Mouse (Mus musculus) neural tube, embryonic 11.5 days (tissue): ENCODE measurements around the gene Flt3l. TPM values are rescaled to one million over a fixed set of nuclear protein-coding genes. Genes with fewer than 3 reads are reported as not detected.

ENCODE experiments used
- ATAC-seq: fragments of 200-750 bp; cut with Nextera tagmentation; 2 replicates; pipeline ENCODE4 v1.8.0; 2017; ENCODE audit warnings: moderate number of reproducible peaks, mild to moderate bottlenecking, moderate TSS enrichment, moderate library complexity; ENCODE audit not compliant: insufficient read depth, low FRiP score, low TSS enrichment
- DNase-seq: peaks from one replicate; pipeline ENCODE4 v3.0.0-alpha.2; 2015; ENCODE audit warnings: low spot score
- H3K27ac ChIP-seq: fragments of 300-500 bp; sonication (generic); 2 replicates; pipeline ENCODE4 v1.5.1; 2014; ENCODE audit warnings: low read depth, mild to moderate bottlenecking, low read length
- H3K27me3 ChIP-seq: fragments of 300-500 bp; sonication (generic); 2 replicates; pipeline ENCODE4 v1.6.1; 2014; ENCODE audit warnings: mild to moderate bottlenecking, low read length, mixed read lengths; ENCODE audit not compliant: control insufficient read depth, insufficient read depth
- H3K36me3 ChIP-seq: fragments of 300-500 bp; sonication (generic); 2 replicates; pipeline ENCODE4 v1.6.1; 2014; ENCODE audit warnings: mild to moderate bottlenecking, low read length, moderate library complexity, mixed read lengths; ENCODE audit not compliant: control insufficient read depth, insufficient read depth
- H3K4me1 ChIP-seq: fragments of 300-500 bp; sonication (generic); 2 replicates; pipeline ENCODE4 v1.6.1; 2014; ENCODE audit warnings: low read length, mixed read lengths; ENCODE audit not compliant: control insufficient read depth, insufficient read depth
- H3K4me2 ChIP-seq: fragments of 300-500 bp; sonication (generic); 2 replicates; pipeline ENCODE4 v1.6.1; 2014; ENCODE audit warnings: low read depth, mild to moderate bottlenecking, moderate library complexity
- H3K4me3 ChIP-seq: fragments of 300-500 bp; sonication (generic); 2 replicates; pipeline ENCODE4 v1.5.1; 2014; ENCODE audit warnings: low read depth, low read length
- H3K9ac ChIP-seq: fragments of 300-500 bp; sonication (generic); 2 replicates; pipeline ENCODE4 v1.6.1; 2014; ENCODE audit warnings: mild to moderate bottlenecking, low read length
- H3K9me3 ChIP-seq: fragments of 300-500 bp; sonication (generic); 2 replicates; pipeline ENCODE4 v1.6.1; 2016; ENCODE audit warnings: low read length; ENCODE audit not compliant: control insufficient read depth
- WGBS: fragments of 180-500 bp; shearing (Covaris S2); extraction: QIAGEN DNeasy Blood & Tissue Kit; methylation state at CpG from one replicate; pipeline ENCODE4 v1.1.7; 2014; 5-methylcytosine and 5-hydroxymethylcytosine counted together
- polyA plus RNA-seq: library from polyadenylated mRNA; unstranded; fragments of >200 nt; fragmentation: Nextera tagmentation; extraction: Ambion mirVana; gene quantifications from 2 replicates; pipeline ENCODE4 v1.2.1, GENCODE M21; 2014

Flt3l gene
- polyA plus RNA-seq, 1 experiment from 2014 or later: 0.76 TPM

DNA sequence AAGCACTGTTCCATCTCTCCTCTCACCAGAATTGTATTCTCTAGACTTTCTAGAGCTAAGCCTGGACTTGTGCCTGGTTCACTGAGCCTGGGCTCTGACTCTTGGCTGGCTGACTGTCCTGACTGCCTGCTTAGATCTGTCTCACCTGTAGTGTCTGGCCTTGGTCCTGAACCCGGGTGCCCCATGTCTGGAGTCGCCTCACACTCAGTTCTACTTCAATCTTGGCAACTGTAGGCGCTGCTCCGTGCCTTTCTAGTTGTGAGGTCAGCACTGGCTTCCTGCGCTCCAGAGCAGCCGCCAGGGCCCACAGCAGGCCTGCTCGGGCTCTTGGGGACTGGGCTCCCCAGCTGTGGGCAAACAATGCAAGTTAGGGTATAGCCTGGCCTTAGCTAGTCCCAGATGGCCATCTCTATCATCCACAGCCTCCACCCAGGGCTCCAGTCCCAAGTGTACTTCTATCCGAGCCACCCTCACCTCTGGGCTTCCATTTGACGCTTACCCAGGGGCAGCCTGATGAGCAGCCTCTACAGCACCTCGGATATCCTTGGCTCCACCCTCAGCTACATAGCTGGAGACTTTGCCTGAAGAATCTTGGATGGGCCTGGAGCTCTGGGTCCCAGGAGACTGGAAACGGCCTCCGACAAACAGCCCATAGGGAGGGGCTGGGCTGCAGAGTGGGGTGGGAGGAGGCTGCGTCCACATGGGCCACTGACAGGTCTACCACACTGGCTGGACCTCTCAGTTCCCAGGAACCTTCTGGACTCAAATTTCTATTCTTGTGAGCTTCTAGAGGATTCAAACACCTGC is 8.3 kb upstream of the Flt3l start:
- H3K9me3 ChIP-seq: no peaks in the 10 kb centered on the region
- no peak overlapping the region for H3K4me2 ChIP-seq
- no peaks in the 10 kb centered on the region for H3K27me3 ChIP-seq
- no peak overlapping the region for H3K27ac ChIP-seq
- DNase-seq (no peak), ATAC-seq (no peak)
- H3K9ac ChIP-seq: no peak overlapping the region
- H3K4me1 ChIP-seq: no peaks in the 10 kb centered on the region
- WGBS: 92% methylated on average over 13 of the region's 13 CpGs
- no peak overlapping the region for H3K4me3 ChIP-seq
- H3K36me3 ChIP-seq: peaks cover 6% of the 10 kb centered on the region; the same call in 1 of the 2 replicates

DNA sequence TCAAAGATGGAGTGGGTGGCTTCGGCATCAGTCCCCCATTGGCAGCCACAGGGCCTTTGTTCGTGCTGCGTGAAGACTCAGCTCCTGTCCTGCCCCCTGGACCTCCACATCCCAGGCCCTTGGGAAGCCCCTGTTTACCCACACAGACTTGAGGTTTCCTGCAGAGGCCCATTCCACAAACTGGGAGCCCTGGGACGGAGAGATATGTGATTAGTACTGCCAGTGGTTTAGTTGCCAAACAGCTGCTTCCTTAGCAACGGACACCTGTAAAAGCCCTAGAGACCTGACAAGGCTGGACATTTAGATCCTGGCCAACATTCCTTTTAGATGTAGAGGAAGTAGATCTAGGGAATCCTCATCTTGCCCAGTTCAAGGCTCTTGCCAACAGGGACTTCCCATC is 5.7 kb upstream of the Flt3l start:
- Histone ChIP-seq H3K36me3 (peaks cover 4% of the 10 kb centered on the region; the same call in 1 of the 2 replicates), H3K4me3 (no peak overlapping the region), H3K9ac (no peak overlapping the region), H3K4me1 (no peaks in the 10 kb centered on the region), H3K27me3 (no peaks in the 10 kb centered on the region), H3K4me2 (no peak overlapping the region), H3K27ac (no peak overlapping the region), H3K9me3 (no peaks in the 10 kb centered on the region)
- DNase-seq (no peak), ATAC-seq (no peak)
- 89% methylated on average over 5 of the region's 5 CpGs for WGBS

DNA sequence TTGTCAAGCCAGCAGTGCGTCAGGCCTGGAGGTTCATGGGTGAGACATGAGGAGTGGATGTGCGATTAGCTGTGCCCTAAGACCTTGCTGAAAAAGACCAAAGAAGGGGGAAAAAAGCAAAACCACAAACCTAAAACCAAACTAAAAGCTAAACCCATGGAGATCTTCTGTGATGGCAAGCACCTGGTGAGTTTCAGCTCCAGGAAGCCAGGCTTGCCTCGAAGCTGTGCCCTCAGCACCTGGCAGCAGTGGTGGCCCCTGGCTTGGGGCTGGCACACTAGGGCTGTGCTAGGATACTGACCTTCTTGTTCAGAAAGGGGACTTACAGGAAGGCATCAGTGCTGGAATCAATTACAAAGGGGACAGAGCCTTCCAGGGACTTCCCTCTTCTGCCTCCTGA is 5.1 kb upstream of the Flt3l start:
- H3K4me2 ChIP-seq: no peak overlapping the region
- ATAC-seq (no peak), DNase-seq (no peak)
- peaks cover 4% of the 10 kb centered on the region; the same call in 1 of the 2 replicates for H3K36me3 ChIP-seq
- no peaks in the 10 kb centered on the region for H3K9me3 ChIP-seq
- H3K4me1 ChIP-seq: no peaks in the 10 kb centered on the region
- H3K4me3 ChIP-seq: no peak overlapping the region
- no peak overlapping the region for H3K9ac ChIP-seq
- no peaks in the 10 kb centered on the region for H3K27me3 ChIP-seq
- 92% methylated on average over 3 of the region's 3 CpGs for WGBS
- H3K27ac ChIP-seq: no peak overlapping the region

DNA sequence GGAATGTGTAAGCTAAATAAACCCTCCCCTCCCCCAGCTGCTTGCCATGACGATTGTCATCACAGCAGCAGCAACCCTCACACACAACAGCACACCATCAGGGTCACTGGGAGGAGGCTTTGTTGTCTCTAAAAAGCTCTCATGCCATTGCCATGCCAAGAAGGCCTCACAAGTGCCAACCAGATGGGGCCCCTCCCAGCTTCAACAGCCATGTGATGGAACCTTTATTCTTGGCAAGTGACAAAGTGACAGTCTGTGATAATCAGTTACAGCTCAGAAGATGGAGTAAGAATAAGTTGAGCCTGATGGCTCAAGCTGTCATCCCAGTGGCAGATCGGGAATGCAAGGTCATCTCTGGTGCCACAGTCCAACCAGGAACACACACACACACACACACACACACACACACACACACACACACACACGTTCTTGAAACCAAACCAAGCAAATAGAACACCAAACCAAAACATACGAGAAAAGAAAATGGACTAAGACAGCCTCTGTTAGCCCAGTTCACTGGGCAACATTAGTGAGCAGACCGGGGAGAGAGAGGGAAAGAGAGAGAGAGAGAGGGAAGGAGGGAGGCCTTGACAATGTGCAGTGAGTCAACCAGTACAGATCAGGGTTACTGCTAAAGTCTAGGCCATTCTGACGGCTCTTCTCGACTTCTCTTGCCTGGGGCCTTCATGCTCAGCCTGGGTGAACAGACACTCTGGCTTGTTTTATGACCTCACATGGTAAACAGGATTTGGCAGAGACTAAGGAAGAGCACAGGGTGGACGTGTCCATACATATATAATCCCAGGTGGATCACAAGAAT is 3.9 kb upstream of the Flt3l start:
- DNase-seq (no peak), ATAC-seq (no peak)
- Histone ChIP-seq H3K9me3 (no peaks in the 10 kb centered on the region), H3K4me2 (no peak overlapping the region), H3K36me3 (peaks cover 4% of the 10 kb centered on the region; the same call in 1 of the 2 replicates), H3K27me3 (no peaks in the 10 kb centered on the region), H3K27ac (no peak overlapping the region), H3K9ac (no peak overlapping the region), H3K4me1 (no peaks in the 10 kb centered on the region), H3K4me3 (no peak overlapping the region)
- 77% methylated on average over 8 of the region's 8 CpGs for WGBS

DNA sequence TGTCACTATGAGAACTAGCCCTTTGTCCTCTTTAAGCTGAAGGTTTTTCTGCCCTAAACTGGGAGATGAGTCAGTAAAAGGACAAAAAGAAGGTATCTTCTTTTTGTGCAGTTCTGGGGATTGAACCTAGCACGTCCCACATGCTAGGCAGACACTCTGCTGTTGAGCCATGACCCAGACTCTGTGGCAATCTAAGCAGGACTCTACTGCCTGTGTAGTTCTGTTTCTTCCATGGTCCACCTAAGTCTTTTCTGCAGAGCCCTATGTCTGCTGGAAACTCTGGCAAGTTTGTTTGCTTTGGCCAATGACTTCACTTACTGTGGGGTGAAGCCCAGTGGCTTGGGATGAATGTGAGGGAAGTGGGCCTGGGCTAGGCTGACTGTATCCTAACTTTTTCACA is 2.2 kb upstream of the Flt3l start:
- H3K9ac ChIP-seq: no peak overlapping the region
- H3K27ac ChIP-seq: no peak overlapping the region
- no peaks in the 10 kb centered on the region for H3K27me3 ChIP-seq
- H3K4me2 ChIP-seq: no peak overlapping the region
- no peaks in the 10 kb centered on the region for H3K4me1 ChIP-seq
- peaks cover 4% of the 10 kb centered on the region; the same call in 1 of the 2 replicates for H3K36me3 ChIP-seq
- no peak overlapping the region for H3K4me3 ChIP-seq
- ATAC-seq (no peak), DNase-seq (no peak)
- no peaks in the 10 kb centered on the region for H3K9me3 ChIP-seq
- 88% methylated on average over 1 of the region's 1 CpGs for WGBS

DNA sequence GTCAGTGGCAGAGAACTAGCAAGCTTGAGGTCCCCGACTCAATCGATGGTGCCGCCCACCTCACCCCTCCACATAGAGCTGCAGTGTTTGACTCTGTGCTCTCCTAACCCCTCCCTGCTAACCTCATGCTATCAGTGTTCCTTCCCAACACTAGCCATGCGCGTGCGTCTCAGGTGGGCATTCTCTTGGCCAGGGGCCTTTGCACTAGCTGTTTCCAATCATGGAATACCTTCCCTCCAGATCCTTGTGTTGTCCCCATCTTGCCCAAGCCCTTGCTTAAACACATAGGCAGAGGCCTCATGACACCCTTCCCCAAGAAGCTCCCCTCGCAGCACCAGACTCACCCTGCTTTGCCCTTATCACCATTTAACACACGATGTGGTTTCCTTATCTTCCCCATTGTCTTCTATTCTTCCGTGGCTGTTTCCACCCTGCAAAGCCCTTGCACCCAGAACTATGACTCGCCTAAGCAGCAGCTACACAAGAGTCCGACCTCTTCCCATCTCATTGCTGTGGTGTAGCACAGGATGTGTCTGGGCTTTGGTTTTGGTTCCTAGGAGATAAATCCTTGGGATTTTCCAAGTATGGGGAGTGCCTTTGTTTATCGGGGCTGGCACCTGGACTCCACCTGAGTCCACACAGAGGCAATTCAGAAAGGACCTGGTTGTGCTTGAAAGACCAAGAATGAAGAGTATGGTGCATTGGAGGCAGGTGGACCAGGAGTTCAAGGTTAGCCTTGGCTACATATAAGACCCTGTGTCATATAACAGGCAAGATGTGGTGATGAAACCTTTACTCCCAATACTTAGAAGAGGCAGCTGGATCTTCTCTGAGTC is 1.2 kb upstream of the Flt3l start:
- Histone ChIP-seq H3K36me3 (no peaks in the 10 kb centered on the region), H3K4me1 (no peaks in the 10 kb centered on the region), H3K4me2 (no peak overlapping the region), H3K9ac (no peak overlapping the region), H3K4me3 (no peak overlapping the region), H3K9me3 (no peaks in the 10 kb centered on the region), H3K27me3 (no peaks in the 10 kb centered on the region), H3K27ac (no peak overlapping the region)
- 83% methylated on average over 12 of the region's 12 CpGs for WGBS
- no peak for DNase-seq
- no peak for ATAC-seq

DNA sequence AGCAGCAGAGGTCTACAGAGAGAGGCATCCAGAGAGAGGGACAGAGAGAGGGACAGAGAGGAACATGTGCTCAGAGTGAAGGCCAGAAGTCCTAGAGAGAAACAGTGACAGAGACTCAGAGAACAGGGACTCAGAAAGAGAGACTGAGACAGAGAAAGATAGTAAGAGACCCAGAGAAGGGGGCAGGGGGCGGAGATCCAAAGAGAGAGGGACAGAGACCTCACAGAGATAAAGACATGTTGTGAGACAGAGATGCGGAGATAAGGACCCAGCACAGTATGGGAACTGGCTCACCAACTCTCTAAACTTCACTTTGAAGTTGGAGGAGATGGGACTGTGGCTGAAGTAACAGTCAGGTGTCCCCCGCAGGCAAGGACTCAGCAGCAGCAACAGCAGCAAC is 862 bp downstream of the Flt3l start:
- WGBS: 69% methylated on average over 3 of the region's 3 CpGs
- no peak for DNase-seq
- no peak for ATAC-seq
- peak overlapping the region; percentile 42; the same call in 1 of the 2 replicates for H3K4me3 ChIP-seq
- no peaks in the 10 kb centered on the region for H3K9me3 ChIP-seq
- H3K27me3 ChIP-seq: no peaks in the 10 kb centered on the region
- no peaks in the 10 kb centered on the region for H3K36me3 ChIP-seq
- no peak overlapping the region for H3K9ac ChIP-seq
- no peak overlapping the region for H3K27ac ChIP-seq
- H3K4me2 ChIP-seq: peak overlapping the region; percentile 66
- H3K4me1 ChIP-seq: no peaks in the 10 kb centered on the region

DNA sequence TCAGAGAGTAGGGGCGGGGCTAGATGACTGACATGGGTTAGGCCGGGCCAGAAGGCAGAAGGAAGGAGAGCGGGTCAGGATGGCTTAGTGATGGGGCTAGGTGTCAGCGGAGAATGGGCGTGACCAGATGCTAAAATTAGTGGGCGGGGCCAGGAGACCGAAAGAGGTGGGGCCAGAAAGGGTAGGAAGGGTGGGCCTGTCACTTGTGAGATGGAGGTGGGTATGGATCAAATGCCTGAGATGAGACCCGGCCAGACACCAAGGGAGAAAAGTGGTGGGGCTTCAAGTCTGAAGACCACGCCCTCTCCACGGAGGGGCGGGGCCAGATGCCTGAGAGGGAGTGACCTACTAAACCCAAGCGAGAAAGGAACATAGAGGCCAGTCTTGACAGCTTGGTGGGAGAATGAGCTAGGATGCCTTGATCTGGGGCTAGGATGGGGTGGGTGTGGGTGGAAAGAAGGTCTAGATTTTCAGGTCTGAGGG is 1.6 kb downstream of the Flt3l start:
- H3K27ac ChIP-seq: no peak overlapping the region
- H3K4me2 ChIP-seq: no peak overlapping the region
- no peaks in the 10 kb centered on the region for H3K9me3 ChIP-seq
- no peaks in the 10 kb centered on the region for H3K36me3 ChIP-seq
- no peak overlapping the region for H3K4me3 ChIP-seq
- no peak for ATAC-seq
- no peak overlapping the region for H3K9ac ChIP-seq
- H3K4me1 ChIP-seq: no peaks in the 10 kb centered on the region; the same call in 1 of the 2 replicates
- DNase-seq: peak; percentile 45
- no peaks in the 10 kb centered on the region for H3K27me3 ChIP-seq
- 10% methylated on average over 12 of the region's 12 CpGs for WGBS
